Mouse (Mus musculus): ENCODE results near the gene Chst11. TPM values are rescaled to one million over a fixed set of nuclear protein-coding genes. Genes with fewer than 3 reads are reported as not detected.
A peak's percentile ranks its signal among the peaks of the same experiment; 100 is the strongest.

The Chst11 gene
- total RNA-seq, 4 experiments from 2014 or later = 2.1 to 3.1 (median 2.7) TPM

DNA sequence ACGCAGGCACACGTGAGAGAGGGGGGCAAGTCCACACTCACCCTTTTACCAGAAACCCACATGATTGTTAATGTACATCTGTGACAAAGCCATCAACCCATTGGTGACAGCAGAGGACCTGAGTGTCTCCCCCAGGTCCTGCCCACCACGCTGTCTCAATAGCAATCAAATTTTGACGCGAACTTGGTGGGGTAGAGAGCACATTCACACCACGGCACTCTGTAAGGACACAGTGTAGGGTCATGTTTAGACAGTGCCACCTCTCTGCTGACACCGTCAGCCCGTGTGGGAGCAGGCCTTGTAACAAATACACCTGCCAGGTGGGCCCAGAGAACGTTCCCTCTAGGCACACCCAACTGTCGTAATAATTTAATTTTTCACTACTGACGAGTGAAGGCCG is 224.1 kb downstream of the Chst11 start:
- DNase-seq (ENCODE audit: low spot score) = no peak

DNA sequence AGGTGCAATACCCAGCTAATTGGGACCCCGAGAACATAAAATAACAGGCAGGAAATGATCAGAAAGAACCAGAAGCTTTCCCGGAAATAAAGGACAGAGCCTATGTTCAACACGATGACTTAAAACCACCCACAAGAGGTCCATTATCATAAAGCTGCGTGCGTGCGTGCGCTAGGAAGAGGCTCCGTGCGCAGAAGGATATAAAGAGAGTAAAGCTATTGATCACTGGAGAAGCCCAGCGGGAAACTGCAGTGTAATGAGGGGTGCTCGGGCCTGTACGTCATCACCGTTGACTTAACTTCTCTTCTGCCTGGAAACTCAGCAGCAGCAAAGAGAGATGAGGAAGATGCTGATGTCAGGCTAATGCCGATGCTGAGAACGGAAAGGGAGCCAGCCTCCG is 224.8 kb downstream of the Chst11 start:
- no peak for DNase-seq (ENCODE audit: low spot score)

DNA sequence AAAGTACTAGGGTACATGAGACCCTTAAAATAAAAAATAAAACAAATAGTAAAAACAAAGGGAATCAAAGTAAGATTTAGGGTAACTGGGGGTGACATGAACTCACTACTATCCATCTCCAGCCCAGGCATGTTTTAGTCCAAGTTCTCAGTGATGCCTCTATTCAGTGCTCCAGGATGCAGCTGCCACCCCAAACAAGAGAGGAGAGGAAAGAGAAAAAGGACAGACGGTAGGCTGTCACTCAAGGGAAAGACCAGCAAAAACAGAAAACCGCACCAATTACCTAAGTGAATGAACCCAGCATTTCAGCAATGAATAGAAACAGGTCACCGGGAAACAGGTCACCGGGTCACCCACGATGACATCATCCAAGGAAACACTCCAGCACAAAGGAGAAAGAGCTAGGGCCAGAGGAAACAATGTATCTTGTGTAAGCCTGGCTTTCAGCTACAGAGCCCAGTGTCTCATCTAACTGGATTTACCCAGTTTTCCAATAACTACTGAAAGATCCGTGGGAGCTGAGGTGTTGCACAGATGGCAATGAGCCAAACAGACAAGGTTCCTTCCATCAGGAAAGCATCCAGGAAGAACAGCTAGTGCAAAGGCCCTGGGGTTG is 225.8 kb downstream of the Chst11 start:
- no peak for DNase-seq (ENCODE audit: low spot score)

DNA sequence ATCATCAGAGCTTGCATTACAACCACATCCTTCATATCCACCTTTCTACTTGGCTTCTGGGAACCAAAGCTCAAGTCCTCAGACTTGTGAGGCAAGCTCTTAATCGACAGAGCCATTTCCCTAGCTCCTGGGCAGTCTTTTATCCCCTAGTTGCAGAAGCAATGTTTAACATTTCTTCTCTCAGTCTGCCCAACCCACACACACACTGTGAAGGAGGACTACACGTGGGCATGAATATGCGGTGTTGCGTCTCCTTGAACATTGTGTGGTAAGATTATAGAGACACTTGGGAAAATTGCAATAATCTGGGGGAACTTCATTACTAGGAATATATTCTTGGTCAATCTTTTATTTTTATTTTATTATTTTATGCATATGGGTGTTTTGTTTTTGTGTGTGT is 227.3 kb downstream of the Chst11 start:
- no peak for DNase-seq (ENCODE audit: low spot score)

DNA sequence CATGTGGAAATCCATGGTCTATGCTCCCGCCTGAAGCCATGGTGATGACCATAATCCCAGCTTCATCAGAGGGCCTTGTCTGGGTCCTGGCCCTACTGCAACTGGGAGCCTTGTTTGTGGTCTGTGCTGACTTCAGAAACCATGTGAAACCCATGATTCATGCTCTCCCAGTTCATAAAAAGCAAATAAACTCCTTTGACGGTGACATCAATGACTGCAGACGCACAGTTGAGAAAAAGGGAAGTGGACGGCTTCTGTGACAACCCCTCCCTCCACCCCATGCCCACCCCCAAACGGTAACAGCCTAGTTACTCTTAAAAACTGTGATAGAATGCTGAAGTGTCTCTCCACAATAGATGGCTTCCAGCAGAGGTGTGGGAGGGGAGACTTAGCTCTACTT is 230.3 kb downstream of the Chst11 start:
- DNase-seq (ENCODE audit: low spot score) = no peak

DNA sequence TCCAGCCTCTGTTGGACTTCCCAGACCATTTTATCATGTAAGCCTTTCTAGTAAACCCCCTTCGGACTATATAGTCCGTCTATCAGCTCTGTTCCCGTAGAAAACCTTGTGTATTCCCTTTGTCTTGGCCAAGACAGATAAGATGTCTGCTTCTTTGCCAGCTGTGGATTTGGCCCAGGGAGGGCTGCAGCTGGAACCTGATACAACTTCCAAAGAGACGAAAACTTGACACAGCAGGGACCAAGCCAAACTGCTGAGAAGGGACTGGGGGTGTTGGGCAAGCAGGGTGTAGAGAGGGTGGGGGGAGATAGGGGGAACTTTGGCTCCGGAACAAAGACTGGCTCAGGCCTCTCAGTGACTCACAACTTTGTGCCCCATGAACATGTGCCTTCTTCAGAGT is 232.0 kb downstream of the Chst11 start:
- DNase-seq (ENCODE audit: low spot score) = peak; percentile 30

DNA sequence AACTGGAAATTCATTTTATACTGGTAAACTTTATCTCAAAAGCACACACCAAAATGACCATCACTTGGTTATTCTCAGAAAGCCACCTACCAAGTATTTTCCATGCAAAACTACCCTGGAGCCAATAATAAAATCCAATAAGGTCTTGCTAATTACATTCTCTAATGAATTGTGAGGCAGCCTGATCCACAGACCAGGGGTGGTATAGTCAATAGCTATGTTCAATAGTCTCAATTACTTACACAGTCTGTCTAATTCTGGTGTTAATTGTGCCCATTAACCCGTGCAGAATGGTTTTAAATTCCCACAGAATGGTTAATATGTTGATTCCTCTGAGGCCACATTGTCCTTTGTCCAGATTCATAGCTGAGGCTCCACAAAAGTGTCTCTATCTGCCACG is 233.5 kb downstream of the Chst11 start:
- no peak for DNase-seq (ENCODE audit: low spot score)

DNA sequence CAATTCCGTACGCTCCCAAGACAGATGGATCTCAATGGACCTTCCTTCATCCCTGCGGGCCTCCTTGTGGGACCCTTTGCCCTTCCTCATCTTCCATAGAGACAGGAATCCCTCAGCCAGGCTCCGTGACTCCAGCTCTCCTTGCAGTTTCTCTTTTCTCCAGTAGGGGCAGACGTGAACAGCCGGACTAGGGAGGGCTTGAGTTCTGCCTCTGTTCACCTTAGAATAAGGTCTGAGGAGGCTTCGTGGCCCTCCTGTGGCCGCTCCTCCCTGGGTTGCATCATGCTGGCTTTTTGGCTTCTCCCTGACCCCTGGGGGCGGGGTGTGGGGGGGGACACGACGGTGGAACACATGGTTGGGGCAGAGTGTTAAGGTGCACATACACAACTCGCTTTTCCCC is 234.4 kb downstream of the Chst11 start:
- peak; percentile 49 for DNase-seq (ENCODE audit: low spot score)

DNA sequence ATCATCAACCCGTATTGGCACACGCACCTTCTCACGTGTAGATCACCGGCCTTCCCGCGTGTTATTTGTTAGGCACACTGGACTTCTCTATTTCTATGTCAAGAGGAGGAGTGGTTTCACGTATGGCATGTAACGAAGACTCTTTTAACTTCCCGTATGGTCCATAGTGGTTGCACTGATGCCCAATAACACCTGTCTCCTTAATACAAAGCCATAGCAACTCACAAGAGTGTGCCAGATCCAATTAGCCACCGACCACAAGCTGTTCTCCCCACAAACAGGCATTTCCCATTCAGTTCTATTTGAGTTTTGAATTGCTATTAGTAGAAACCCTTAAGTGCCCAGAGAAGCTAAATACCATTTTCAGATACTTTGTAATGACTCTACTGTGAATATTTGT is 234.9 kb downstream of the Chst11 start:
- no peak for DNase-seq (ENCODE audit: low spot score)

DNA sequence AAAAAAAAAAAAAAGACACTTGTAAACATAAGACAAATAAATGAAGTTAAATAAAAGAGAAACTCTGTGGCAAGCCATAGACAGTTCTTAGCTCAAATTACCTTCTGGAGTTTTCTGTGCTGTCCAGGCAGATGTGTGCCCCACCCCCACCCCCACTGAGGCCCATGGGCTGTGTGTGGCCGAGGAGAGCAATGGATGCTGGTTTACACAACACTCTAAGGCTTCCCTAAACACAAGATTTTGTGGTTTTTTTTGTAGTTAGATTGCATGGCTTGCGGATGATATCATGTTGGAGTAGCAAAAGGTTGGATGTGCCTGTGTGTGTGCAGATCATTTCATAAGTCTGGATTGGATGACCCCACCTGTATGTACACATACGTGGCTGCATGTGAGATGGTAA is 235.5 kb downstream of the Chst11 start:
- DNase-seq (ENCODE audit: low spot score) = no peak

DNA sequence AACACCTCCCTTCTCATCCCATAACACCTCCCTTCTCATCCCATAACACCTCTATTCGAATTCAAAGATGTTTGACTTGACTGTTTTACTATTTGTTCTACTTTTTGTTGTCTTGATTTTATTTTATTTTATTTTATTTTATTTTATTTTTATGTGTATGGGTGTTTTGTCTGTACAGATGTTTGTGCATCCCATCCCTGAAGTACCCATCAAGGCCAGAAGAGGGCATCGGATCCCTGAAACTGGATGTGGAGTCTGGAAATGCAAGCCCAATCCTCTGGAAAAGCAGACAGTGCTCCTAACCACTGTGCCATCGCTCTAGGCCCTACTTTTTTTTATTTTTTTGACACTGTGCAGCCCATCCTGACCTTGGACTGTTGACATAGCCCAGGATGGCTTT is 239.7 kb downstream of the Chst11 start:
- DNase-seq (ENCODE audit: low spot score) = no peak

DNA sequence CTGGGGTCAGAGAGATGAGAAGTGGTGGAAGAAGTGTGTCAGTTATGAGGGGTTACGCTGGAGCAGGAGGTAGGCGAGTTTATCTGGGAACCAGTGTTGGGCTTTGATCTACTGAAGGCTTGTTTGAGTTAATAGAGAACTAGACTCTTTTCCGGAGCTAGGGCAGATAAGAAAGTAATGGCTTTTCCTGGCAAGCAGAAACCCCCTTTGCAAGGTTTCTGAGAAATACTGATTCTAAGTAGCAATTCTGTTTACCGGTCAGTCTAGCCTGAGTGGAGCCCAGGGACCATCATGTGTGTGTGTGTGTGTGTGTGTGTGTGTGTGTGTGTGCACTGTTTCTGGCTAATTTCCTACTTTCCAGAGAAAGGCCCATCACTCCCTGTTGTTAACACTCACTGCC is 243.3 kb downstream of the Chst11 start:
- DNase-seq (ENCODE audit: low spot score) = no peak

DNA sequence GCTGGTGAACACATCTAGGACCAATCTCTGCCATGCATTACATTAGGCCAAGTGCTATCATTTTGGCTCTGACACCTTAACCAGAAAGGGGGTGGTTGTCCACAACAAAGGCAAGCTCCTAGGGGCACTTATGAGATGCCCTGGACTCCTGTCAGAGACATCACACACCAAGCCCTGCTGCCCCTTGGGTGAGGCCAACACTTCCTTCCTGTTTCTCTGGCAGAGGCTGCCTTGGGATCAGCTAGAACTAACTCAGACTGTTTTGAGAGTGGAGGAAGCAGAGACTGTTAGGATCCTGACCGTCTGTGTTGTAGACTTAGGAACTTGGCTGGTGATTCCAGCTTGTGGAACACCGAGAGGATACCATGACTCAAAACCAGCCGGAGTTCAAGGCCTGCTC is 248.7 kb downstream of the Chst11 start:
- no peak for DNase-seq (ENCODE audit: low spot score)

DNA sequence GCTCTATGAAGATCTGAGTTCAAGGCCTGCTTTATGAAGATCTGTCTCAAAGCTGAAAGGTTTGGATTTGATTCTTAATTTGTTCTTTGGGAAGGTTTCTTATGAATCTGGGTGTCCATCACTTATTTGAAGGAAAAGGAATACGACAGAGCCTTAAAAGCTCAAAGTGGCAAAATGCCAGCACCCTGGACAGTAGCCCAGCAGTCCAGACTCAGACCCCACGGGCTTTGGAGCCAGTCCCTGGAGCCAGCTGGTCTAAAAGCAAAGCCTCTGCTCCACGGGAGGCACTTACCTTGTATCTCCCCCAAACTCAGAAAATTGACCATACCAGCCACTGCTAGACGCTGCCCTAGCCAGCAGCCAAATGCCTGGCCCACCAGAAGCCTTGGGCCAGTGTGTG is 249.1 kb downstream of the Chst11 start:
- DNase-seq (ENCODE audit: low spot score) = no peak

DNA sequence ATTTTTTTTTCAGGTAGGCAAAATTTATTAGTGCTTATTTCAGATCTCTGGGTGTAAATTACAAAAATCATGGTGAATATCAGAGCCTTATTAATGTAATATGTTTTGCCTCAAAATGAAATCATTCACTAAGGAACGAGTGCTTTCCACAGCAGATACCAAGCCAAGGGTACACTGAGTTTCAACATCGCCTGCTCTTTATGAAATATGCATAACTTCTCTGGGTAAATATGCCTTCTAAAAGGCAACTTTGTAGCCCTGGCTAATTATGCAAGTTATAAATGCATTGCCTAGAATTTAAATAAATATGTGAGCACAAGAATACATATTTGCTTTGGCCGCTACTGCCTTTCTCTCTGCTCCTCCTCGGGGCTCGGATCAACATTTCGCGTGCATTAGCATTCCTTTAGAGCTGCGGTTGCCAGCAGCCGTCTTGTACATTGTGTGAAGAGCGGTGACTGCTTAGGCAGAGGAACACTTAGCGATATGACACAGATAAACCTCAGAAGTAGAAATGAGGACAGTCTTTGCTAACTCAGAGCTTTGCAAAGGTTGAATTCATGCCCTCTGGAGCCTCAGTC is 256.9 kb downstream of the Chst11 start:
- no peak for DNase-seq (ENCODE audit: low spot score)

DNA sequence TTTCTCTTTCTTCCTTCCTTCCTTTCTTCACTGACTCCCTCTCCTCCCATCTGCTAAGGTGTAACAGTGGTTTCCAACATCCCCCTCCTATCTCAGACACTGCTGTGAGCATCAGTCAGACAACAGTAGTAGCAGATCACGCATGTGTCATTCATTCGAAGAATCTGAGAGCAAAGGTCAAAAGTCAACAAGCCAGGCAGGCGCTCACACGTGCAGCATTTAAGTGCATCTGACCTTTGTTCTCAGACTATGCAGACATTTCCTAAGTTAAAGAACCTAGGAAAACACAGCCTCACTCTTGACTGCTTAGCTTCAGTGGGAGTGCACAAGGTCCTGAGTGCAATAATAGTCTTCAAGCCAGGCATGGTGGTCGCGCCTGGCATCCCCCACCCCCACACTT is 258.8 kb downstream of the Chst11 start:
- DNase-seq (ENCODE audit: low spot score) = no peak

Other genes with a start within 250 kb of the Chst11 start
- 10 to 100 TPM; 13.0 to 16.0 (median 14.5) TPM for gene Nfyb, start 221.4 kb upstream of the Chst11 start, total RNA-seq (2022)
- 10 to 100 TPM; 57.3 to 65.7 (median 59.4) TPM for gene Txnrd1, start 151.5 kb upstream of the Chst11 start, total RNA-seq (2022)
- 1 to 10 TPM in 1 of 4 experiments, under 1 TPM in 3; 0.40 to 1.9 (median 0.58) TPM for gene Eid3, start 118.9 kb upstream of the Chst11 start, total RNA-seq (2022)

Measured in heart, adult 8-10 months (tissue).